Mouse (Mus musculus) heart, postnatal 0 days (tissue): ENCODE data around the gene Cmya5.

Source experiments
- CTCF ChIP-seq: IDR thresholded peaks from 2 replicates; pipeline ENCODE4 v1.5.1; 2016; ENCODE audit warnings: antibody characterized with exemption, control low read depth, low read depth
- EP300 ChIP-seq: IDR thresholded peaks from 2 replicates; pipeline ENCODE4 v1.6.1; 2016; ENCODE audit warnings: antibody characterized with exemption, low read depth

DNA sequence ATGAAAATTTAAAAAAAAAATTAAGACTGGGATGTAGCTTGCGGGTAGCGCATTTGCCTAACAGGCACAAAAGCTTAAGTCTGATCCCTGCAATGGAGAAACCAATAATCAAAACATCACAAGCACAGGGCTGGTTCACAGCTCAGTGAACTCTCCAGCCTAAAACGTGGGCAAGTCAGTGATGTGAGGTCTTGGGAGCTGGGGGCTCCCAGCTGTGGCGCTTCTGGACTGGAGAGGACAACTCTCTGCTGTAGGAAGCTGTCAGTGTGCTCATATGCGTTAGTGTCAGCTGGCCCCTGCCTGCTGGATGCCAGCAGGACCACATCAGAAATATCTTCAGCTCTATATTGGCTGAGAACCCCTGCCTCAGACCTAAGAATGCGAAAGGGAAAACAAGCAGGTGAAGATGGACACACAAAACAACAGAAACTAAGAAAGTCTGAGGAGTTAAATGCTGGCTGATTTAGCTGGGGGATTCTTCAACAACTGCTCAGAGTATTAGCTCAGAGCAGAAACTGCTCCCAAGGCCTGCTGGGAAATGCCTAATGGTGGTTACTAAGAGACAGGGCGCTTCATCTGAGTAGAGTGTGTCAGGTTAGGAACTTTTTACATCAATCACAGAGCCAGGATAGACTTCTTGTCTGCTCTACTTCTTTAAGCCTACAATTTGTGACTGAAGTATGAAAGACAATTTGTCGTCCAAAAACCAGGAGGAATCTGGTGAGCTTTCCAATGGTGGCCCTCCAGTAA is 16.2 kb downstream of the Cmya5 start:
- TF ChIP-seq EP300 (no peak), CTCF (no peak)
